24 mouse cellular contexts compared by ENCODE assay signal in the genomic region with DNA sequence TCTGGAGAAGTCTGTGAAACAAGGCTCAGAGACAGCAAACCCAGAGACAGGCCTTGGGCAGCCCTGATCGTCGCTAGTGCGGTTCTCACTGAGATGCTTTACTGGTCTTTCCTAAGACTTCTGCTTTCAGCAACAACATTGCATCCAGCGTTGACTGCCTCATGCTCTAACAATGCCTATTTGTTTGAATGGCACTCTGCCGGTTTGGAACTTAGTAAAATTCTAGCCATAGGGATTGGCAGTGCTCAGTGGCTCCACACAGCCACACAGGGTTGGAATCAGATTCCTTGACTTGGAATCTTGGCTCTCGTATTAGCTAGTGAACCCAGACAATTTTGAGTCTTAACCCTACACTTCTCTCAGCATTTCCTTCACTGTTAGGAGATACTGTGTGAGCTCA. TPM values are rescaled to one million over a fixed set of nuclear protein-coding genes. Genes with fewer than 3 reads are reported as not detected.
DNase-seq lines count a peak whose midpoint lies in the region; ATAC-seq lines count a peak whose summit lies in the region.
"Had no signal": no experiment of that assay in that cellular context is flagged by ENCODE, and none has a peak within 500 bp of the region (broad histone marks: within the 10 kb centered on the region; RNA-seq: fewer than 3 reads in every experiment).

No protein-coding gene starts in this region.

- peak; percentile 59 for ATAC-seq in frontal cortex, adult (ENCODE audit: low TSS enrichment)
- ATAC-seq: CD4-positive, CD25-positive, alpha-beta regulatory T cell, adult 4 months; forebrain, embryonic 15.5 days; forebrain, postnatal 0 days had no signal

- no peak for DNase-seq in frontal cortex, adult 2 months (ENCODE audit: extremely low spot score in 1 of 2, low spot score in 1 of 2)
- DNase-seq in Muller cell, postnatal 12 days (ENCODE audit: inconsistent ontology term), result peak; percentile 59
- DNase-seq in fibroblast of lung, adult 2 months (ENCODE audit: low read depth), result peak; percentile 18
- DNase-seq in ovary, adult 18-20 months (ENCODE audit: low spot score), result no peak
- DNase-seq: adrenal gland, adult 2 months; adrenal gland, postnatal 10 days; adrenal gland, postnatal 25 days; B cell, adult 2 months; cerebellum, adult 11-12 months; cerebellum, adult 2 months; cerebellum, adult 9-10 months; cerebellum, postnatal 10 days; cerebellum, postnatal 25 days; forebrain, postnatal 0 days had no signal

RNA-seq across cellular contexts. Expression of gene Sostdc1, which starts 22.6 kb away (rescaled TPM):
- polyA plus RNA-seq in frontal cortex, adult 2 months (2012; rRNA removed), result 0.40 and 0.80 TPM in 2 replicates
- polyA plus RNA-seq: G1E had no signal

RNA-seq across cellular contexts. Expression of gene Lrrc72, which starts 38.1 kb away (rescaled TPM):
- not detected in 2 replicates for polyA plus RNA-seq in frontal cortex, adult 2 months (2012; rRNA removed)
- polyA plus RNA-seq: adrenal gland, adult 2 months; CD4-positive, CD25-positive, alpha-beta regulatory T cell, adult 4 months; cerebellum, adult 2 months; cortical plate, adult 2 months; embryonic facial prominence, embryonic 10.5 days; embryonic facial prominence, embryonic 12.5 days; embryonic facial prominence, embryonic 14.5 days; forebrain, embryonic 10.5 days; forebrain, embryonic 12.5 days; forebrain, embryonic 15.5 days; forebrain, postnatal 0 days; G1E had no signal

Comparison
In these comparisons a context has a peak if more than half of its experiments do, and no peak if none do; other contexts are left out.
1. DNase-seq: peak in Muller cell, postnatal 12 days (single experiment) and fibroblast of lung, adult 2 months (single experiment); none in frontal cortex, adult 2 months (0 of 2) and ovary, adult 18-20 months (single experiment).